Mouse (Mus musculus) midbrain, embryonic 12.5 days (tissue): ENCODE data around the gene Mfsd9. TPM values are rescaled to one million over a fixed set of nuclear protein-coding genes. Genes with fewer than 3 reads are reported as not detected.
A peak's percentile ranks its signal among the peaks of the same experiment; 100 is the strongest.

Experiments used
- ATAC-seq: fragments of 200-750 bp; cut with Nextera tagmentation; 2 replicates; pipeline ENCODE4 v1.8.0; 2017; ENCODE audit warnings: low read depth, moderate TSS enrichment, moderate library complexity; ENCODE audit not compliant: low FRiP score
- H3K27ac ChIP-seq: fragments of 300-500 bp; sonication (generic); replicated peaks from 2 replicates; pipeline ENCODE4 v1.5.1; 2016; ENCODE audit warnings: mild to moderate bottlenecking
- H3K27me3 ChIP-seq: fragments of 300-500 bp; sonication (generic); 2 replicates; pipeline ENCODE4 v1.6.1; 2016; ENCODE audit warnings: mild to moderate bottlenecking
- H3K36me3 ChIP-seq: fragments of 300-500 bp; sonication (generic); 2 replicates; pipeline ENCODE4 v1.6.1; 2016
- H3K4me1 ChIP-seq: fragments of 300-500 bp; sonication (generic); 2 replicates; pipeline ENCODE4 v1.6.1; 2016
- H3K4me2 ChIP-seq: fragments of 300-500 bp; sonication (generic); replicated peaks from 2 replicates; pipeline ENCODE4 v1.6.1; 2016; ENCODE audit warnings: mild to moderate bottlenecking, moderate library complexity
- H3K4me3 ChIP-seq: fragments of 300-500 bp; sonication (generic); 2 replicates; pipeline ENCODE4 v1.5.1; 2016; ENCODE audit warnings: mild to moderate bottlenecking
- H3K9ac ChIP-seq: fragments of 300-500 bp; sonication (generic); replicated peaks from 2 replicates; pipeline ENCODE4 v1.6.1; 2016; ENCODE audit warnings: mild to moderate bottlenecking, moderate library complexity
- H3K9me3 ChIP-seq: fragments of 300-500 bp; sonication (generic); 2 replicates; pipeline ENCODE4 v1.6.1; 2016; ENCODE audit warnings: mild to moderate bottlenecking
- WGBS: fragments of 180-500 bp; shearing (Covaris S2); methylation state at CpG from one replicate; pipeline ENCODE4 v1.1.7; 2016; 5-methylcytosine and 5-hydroxymethylcytosine counted together
- polyA plus RNA-seq: library from polyadenylated mRNA; unstranded; fragments of >200 nt; fragmentation: Nextera tagmentation; extraction: Ambion mirVana; gene quantifications from 2 replicates; pipeline ENCODE4 v1.2.1, GENCODE M21; 2016

Gene Mfsd9
- 2.7 and 3.1 TPM in 2 replicates for polyA plus RNA-seq

DNA sequence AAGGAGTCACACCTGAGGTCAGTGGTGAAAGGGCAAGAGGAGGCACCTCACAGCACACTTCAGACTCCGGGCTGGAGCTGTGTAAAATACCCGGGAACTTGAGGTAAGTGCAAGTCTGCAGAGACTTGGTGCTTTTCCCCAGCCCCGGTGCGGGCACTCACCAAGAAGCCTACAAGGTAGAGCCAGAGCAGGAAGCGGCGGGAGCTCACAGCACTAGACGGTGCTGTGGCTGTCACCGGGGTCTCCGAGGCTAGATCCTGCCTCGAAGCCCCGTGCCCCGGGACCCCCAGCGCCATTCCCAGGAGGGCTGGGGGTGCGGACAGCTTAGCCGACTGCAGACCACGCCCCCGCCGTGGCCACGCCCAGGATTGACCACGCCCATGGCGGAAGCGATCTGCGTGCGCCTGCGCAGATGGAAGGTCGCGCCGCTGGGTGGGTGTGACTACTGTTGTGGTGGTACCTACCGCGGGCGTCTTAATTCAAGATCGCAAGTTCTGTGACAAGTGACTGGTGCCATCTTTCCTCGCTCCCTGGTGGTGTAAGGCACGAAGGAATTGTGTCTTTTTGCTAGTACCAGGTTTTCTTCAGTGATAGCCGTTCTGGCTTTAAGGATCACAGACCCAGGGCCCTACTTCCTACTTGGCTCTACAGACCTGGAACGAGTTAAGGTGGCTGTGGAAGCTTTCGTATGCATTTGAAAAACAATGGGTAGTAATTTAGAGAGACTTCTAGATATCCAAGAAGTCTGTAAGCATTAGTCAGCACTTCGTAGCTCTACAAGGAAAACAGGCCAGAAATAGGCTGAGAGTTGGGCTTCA lies at the start of gene Mfsd9:
Mfsd9 (minus strand) TSS at position 364 of the 818 bp plus-strand sequence.
- no peaks in the 10 kb centered on the region for H3K9me3 ChIP-seq
- 7% methylated on average over 38 of the region's 38 CpGs for WGBS
- peak within 1 kb of the TSS; percentile 59 for H3K4me3 ChIP-seq
- H3K27me3 ChIP-seq: no peaks in the 10 kb centered on the region
- 0 out of 2 replicates have a peak, but pooled peaks cover 5% of the 10 kb centered on the region for H3K4me1 ChIP-seq
- H3K4me2 ChIP-seq: peak within 1 kb of the TSS; percentile 68
- peak within 1 kb of the TSS; percentile 25; the same call in 1 of the 2 replicates for H3K9ac ChIP-seq
- H3K36me3 ChIP-seq: no peaks in the 10 kb centered on the region
- ATAC-seq: peak; percentile 90
- no peak within 1 kb of the TSS for H3K27ac ChIP-seq

DNA sequence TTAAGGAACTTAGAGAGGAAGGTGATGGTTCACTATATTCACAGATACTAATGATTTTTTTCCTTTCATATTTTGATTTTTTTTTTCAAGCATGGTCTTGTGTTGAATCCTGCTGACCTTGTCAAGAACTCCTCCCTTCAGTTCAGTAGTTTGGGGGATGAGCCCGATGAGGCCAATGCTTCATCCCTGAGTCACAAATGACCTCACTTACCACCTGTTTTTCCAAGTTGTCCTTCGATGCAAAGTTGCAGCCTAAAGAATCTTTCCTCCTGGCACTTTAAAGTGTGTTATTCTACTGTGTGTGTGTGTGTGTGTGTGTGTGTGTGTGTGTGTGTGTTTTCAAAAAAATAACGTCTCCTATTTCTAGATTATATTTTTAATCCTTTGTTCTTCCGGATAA lies 45.0 kb upstream of the Mfsd9 start:
- 83% methylated on average over 4 of the region's 4 CpGs for WGBS
- H3K4me1 ChIP-seq: no peaks in the 10 kb centered on the region
- no peaks in the 10 kb centered on the region for H3K36me3 ChIP-seq
- no peak overlapping the region for H3K27ac ChIP-seq
- H3K4me2 ChIP-seq: no peak overlapping the region
- H3K9me3 ChIP-seq: no peaks in the 10 kb centered on the region
- H3K27me3 ChIP-seq: no peaks in the 10 kb centered on the region
- H3K9ac ChIP-seq: no peak overlapping the region
- no peak for ATAC-seq
- H3K4me3 ChIP-seq: no peak overlapping the region

DNA sequence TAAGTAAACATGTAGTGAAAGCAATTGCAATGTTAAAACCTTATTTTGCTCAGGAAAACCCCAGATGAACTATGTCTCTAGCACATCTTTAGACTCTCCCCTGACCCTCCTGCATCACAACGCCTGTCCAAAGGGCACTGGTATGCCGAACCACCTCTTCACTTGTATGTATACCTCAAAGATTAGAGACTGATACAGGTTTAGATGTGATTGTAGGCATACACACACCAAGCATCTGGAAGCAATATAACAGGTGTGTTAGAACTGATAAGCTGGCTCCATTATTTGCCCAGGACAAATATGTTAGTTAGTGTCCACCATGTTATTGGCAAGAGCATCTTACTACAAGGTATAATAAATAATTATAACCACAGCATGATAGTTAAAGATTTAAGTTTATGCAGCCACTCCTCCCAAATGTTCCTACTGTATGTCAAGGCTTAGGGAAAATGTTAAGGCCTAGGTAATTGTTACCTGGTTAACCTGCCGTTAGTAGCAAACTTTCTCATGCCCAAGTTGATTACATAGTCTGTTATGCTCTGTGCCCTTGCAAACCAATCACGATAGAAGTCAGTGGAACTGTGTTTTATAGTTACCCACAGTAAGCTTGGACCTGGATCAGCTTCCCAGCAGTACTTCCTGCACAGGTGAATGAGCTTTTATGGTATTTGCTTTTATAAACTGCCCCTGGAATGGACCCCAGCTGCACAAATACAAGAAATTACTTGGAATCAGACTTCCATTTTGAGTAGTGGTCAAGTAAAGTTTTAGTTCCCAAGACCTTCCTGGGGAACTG lies 40.4 kb upstream of the Mfsd9 start:
- no peak overlapping the region for H3K4me3 ChIP-seq
- H3K9ac ChIP-seq: no peak overlapping the region
- WGBS: 91% methylated on average over 4 of the region's 4 CpGs
- no peaks in the 10 kb centered on the region for H3K27me3 ChIP-seq
- no peaks in the 10 kb centered on the region for H3K9me3 ChIP-seq
- no peaks in the 10 kb centered on the region for H3K36me3 ChIP-seq
- no peak for ATAC-seq
- H3K4me2 ChIP-seq: no peak overlapping the region
- no peak overlapping the region for H3K27ac ChIP-seq
- no peaks in the 10 kb centered on the region for H3K4me1 ChIP-seq

DNA sequence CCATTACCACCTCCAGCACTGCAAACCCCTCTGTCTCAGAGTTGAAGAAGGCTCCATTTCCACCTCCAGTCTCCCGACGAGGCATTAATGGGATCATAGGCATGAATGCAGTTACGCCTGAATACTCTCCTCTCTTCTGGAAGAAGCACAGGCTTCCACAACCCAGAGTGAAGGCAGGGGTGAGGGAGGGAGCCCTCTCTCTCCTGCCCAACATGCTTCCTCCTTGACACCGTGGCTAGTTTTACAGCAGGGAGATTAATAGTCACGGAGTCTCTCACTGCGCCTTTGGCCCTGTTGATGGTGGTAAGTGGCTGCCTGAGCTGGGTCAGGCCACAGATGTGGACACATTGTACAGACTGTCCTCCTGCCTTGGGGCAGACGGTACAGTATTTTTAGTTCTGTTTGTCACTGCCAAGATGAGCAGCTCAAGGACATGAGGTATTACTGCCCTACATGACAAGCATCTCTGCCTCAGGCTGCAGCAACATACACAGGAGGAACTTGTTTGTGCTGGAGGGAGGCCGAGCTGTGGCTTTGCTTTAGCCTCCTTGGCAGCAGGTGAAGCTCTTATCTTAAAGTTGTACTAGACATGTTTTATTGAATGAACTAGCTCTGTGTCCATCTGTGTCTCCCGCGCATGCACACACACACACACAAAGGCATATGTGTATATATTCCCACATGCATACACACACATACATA lies 38.9 kb upstream of the Mfsd9 start:
- no peak overlapping the region for H3K9ac ChIP-seq
- no peak overlapping the region for H3K4me3 ChIP-seq
- H3K27ac ChIP-seq: no peak overlapping the region
- H3K27me3 ChIP-seq: no peaks in the 10 kb centered on the region
- no peaks in the 10 kb centered on the region for H3K9me3 ChIP-seq
- no peak for ATAC-seq
- H3K4me2 ChIP-seq: no peak overlapping the region
- H3K4me1 ChIP-seq: no peaks in the 10 kb centered on the region
- H3K36me3 ChIP-seq: no peaks in the 10 kb centered on the region
- WGBS: 78% methylated on average over 10 of the region's 10 CpGs

DNA sequence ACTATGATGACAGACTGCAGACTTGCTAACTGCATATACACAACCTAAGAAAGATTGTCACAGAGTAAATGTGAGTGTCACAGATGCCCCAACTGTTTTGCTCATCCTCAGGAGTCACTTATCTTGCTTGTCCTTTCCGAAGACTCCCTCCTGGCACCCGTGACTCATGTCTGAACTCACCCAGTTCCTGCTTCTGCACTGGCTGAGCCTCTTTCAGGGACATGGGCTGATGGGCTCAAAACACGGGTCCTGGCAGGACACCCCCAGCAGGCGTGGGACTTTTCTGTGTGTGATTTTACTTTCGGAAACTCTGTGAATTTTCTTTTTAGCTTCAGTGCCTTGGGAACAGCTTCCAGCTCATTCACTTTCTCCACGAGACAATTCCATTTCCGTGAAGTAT lies 35.3 kb upstream of the Mfsd9 start:
- H3K27ac ChIP-seq: no peak overlapping the region
- H3K4me3 ChIP-seq: no peak overlapping the region
- H3K9ac ChIP-seq: no peak overlapping the region
- no peak for ATAC-seq
- no peaks in the 10 kb centered on the region for H3K36me3 ChIP-seq
- no peak overlapping the region for H3K4me2 ChIP-seq
- H3K9me3 ChIP-seq: no peaks in the 10 kb centered on the region
- WGBS: 82% methylated on average over 7 of the region's 7 CpGs
- no peaks in the 10 kb centered on the region for H3K27me3 ChIP-seq
- no peaks in the 10 kb centered on the region for H3K4me1 ChIP-seq

DNA sequence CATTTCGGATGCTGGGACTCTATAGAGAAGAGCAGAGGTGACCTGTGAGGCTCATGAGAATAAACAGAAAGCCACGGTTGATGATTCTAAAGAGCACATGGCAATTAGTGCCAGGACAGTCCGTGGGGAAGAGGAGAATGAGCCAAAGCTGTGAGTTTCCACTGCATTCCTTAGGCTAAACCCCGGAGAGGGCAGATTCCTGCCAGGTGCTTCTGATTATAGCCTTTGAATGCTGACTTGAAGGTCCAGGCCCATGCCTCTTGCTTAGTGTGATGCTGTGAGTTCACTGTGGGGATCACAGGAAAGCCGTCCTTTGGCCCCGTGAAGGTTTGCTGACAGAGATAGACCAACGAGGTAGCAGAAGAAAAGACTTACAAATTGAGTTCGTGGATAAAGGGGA lies 34.4 kb upstream of the Mfsd9 start:
- no peak overlapping the region for H3K9ac ChIP-seq
- no peak for ATAC-seq
- no peak overlapping the region for H3K4me2 ChIP-seq
- H3K4me3 ChIP-seq: no peak overlapping the region
- H3K36me3 ChIP-seq: no peaks in the 10 kb centered on the region
- no peaks in the 10 kb centered on the region for H3K27me3 ChIP-seq
- no peaks in the 10 kb centered on the region for H3K9me3 ChIP-seq
- WGBS: 79% methylated on average over 8 of the region's 8 CpGs
- H3K4me1 ChIP-seq: no peaks in the 10 kb centered on the region
- H3K27ac ChIP-seq: no peak overlapping the region

DNA sequence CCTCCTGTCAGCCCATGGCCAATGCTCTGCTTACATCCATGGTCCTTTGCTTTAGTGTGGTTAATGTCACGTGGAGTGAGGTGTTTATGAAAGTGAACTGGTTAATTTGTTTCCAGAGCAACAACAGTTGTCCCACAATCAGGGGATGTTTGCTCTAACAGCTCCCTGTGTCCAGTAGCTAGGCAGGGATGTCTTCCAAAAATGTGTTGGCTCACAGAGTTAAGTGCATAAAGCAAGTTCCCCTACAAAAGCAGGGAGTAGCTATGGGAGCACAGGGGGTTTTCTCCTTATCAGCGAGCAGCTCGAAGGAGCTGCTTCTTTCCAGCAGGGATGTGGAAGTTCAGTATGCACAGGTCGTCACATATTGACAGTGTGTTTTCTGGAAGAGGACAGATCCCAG lies 34.0 kb upstream of the Mfsd9 start:
- no peaks in the 10 kb centered on the region for H3K4me1 ChIP-seq
- WGBS: 70% methylated on average over 4 of the region's 4 CpGs
- no peaks in the 10 kb centered on the region for H3K36me3 ChIP-seq
- H3K4me3 ChIP-seq: no peak overlapping the region
- no peak overlapping the region for H3K27ac ChIP-seq
- ATAC-seq: no peak
- no peak overlapping the region for H3K9ac ChIP-seq
- no peaks in the 10 kb centered on the region for H3K27me3 ChIP-seq
- H3K4me2 ChIP-seq: no peak overlapping the region
- H3K9me3 ChIP-seq: no peaks in the 10 kb centered on the region

DNA sequence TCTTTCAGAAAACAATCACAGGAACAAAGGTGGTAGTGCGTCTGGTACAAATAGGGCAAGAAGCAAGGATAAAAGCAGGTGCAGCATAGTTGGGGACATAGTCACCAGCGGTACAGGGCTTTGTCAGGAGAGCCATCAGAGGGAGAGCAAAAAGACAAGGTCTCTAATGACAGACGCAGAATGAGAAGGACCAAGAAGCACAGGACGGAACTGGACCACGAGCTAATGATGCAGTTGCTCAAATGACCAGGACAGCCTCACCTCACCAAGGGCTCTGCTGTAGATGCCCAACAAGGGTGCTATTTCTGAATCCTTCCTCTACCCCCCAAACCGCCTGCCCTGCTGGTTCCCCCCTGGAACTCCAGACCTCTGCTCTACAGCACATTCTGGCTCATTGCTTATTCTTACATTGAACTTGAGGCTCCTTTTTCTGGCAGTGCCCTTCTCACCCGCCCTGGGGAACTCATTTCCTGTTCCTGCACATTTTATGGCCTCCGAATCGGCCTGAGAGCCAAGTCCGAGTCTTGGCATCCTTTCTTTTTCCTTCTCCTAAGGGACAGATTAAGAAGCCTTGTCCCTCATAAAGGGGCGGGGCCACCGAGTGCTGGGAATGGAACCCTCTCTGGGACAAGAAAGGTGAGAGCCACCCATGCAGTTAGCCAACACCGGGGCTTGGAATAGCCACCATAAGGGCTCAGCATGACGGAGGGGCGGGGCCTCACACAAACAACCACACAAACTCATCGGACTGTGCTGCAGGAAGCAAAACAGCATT lies 24.8 kb upstream of the Mfsd9 start:
- no peak overlapping the region for H3K9ac ChIP-seq
- no peak for ATAC-seq
- 0 out of 2 replicates have a peak, but pooled peaks cover 3% of the 10 kb centered on the region for H3K4me1 ChIP-seq
- H3K4me3 ChIP-seq: no peak overlapping the region
- H3K27me3 ChIP-seq: no peaks in the 10 kb centered on the region
- no peaks in the 10 kb centered on the region for H3K36me3 ChIP-seq
- H3K4me2 ChIP-seq: no peak overlapping the region
- H3K27ac ChIP-seq: no peak overlapping the region
- WGBS: 76% methylated on average over 16 of the region's 16 CpGs
- no peaks in the 10 kb centered on the region for H3K9me3 ChIP-seq

DNA sequence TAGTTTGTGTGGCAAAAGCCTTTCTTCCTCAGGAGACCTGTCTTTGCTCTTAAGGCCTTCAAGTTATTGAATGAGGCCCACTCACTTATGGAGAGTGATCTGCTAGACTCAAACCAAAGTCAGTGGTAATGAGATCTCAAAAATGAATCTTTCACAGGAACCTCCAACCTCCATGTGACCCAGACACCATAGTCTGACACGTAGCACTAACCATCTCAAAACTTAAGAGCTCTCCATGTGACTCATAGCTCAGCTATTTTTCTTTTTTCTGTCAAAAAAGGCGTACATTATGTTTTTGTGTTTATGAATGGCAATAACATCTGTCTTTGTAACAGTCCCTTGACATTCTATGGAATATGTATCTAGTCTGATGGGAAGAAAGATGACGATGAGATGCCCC lies 18.2 kb upstream of the Mfsd9 start:
- no peaks in the 10 kb centered on the region for H3K4me1 ChIP-seq
- no peak overlapping the region for H3K9ac ChIP-seq
- ATAC-seq: no peak
- no peaks in the 10 kb centered on the region for H3K36me3 ChIP-seq
- WGBS: 90% methylated on average over 3 of the region's 3 CpGs
- H3K4me3 ChIP-seq: no peak overlapping the region
- H3K9me3 ChIP-seq: no peaks in the 10 kb centered on the region
- H3K27me3 ChIP-seq: no peaks in the 10 kb centered on the region
- H3K4me2 ChIP-seq: no peak overlapping the region
- no peak overlapping the region for H3K27ac ChIP-seq

DNA sequence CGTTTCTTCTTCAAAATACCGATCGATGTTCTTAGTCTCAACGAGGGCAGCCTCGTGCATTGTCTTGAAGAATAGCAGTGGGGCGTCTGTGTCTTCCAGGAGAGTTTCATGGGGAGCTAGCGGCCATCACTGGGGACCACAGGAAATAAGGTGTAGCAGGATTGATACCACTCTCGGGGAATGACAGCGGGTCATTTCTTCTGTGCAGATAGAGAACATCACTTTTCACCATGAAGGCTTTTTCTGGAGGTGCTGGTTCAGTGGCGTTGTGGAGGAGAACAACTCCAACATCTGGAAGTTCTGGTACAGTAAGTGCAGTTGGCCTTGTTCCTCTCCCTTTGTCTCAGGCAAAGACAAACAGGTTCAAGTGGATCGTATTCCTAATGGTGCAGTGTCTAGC lies 15.4 kb upstream of the Mfsd9 start:
- Histone ChIP-seq H3K36me3 (no peaks in the 10 kb centered on the region), H3K9ac (no peak overlapping the region), H3K4me1 (no peaks in the 10 kb centered on the region), H3K4me2 (no peak overlapping the region), H3K27me3 (no peaks in the 10 kb centered on the region), H3K27ac (no peak overlapping the region), H3K9me3 (no peaks in the 10 kb centered on the region), H3K4me3 (no peak overlapping the region)
- ATAC-seq: no peak
- 88% methylated on average over 11 of the region's 11 CpGs for WGBS

DNA sequence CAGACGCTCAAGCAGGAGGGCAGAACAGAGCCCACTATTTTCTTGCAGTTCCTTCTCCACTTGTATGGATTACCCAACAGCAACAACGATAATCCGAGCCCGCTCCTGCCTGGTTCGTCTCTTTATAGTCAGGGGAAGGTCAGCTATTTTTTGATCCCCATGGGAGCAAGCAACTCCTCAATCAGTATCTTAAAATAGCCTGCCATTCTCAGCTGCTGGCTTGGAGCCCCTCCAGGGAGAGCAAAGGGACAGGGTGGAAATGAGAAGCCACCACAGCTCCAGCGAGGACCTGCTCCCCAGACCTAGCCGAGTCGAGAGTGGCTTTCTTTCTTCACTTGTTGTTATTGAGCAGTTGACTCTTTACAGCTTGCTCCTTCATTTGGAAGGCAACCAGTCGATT lies 14.9 kb upstream of the Mfsd9 start, which contains the start of gene Tmem182:
Tmem182 (plus strand) TSS at position 251 of the 400 bp plus-strand sequence.
- Histone ChIP-seq H3K4me1 (no peaks in the 10 kb centered on the region), H3K4me2 (no peak within 1 kb of the TSS), H3K4me3 (no peak within 1 kb of the TSS), H3K27me3 (no peaks in the 10 kb centered on the region), H3K36me3 (no peaks in the 10 kb centered on the region), H3K9me3 (no peaks in the 10 kb centered on the region), H3K9ac (no peak within 1 kb of the TSS), H3K27ac (no peak within 1 kb of the TSS)
- ATAC-seq: no peak
- WGBS: 61% methylated on average over 9 of the region's 9 CpGs
